Mouse (Mus musculus): ENCODE data around the gene Mmp8. TPM values are rescaled to one million over a fixed set of nuclear protein-coding genes. Genes with fewer than 3 reads are reported as not detected.

Gene Mmp8
- polyA plus RNA-seq, 1 experiment = 0.03 TPM

- Histone ChIP-seq H3K4me1 (ENCODE audit: control insufficient read depth, insufficient read depth, low read length) (no peaks in the 10 kb centered on the region), H3K27ac (ENCODE audit: insufficient read depth, low read depth, low read length) (no peak overlapping the region), H3K27me3 (replicated peaks; ENCODE audit: control insufficient read depth, insufficient read depth, low read length) (no peaks in the 10 kb centered on the region), H3K36me3 (ENCODE audit: control insufficient read depth, insufficient read depth, low read length) (no peaks in the 10 kb centered on the region), H3K4me3 (ENCODE audit: insufficient read depth, low read depth, low read length) (no peak overlapping the region)
- TF ChIP-seq CTCF (conservative IDR thresholded peaks at IDR 0.05; ENCODE audit: insufficient read depth, insufficient read length, low read depth, low read length) (no peak), POLR2A (IDR thresholded peaks at IDR 0.05; ENCODE audit: low read depth, low read length) (no peak)
- DNase-seq = peak; percentile 34
- WGBS = 27% methylated on average over 1 of the region's 1 CpGs
Measured at GRCm38 (mm10) chr9:7545471-7545870, 12.8 kb upstream of the Mmp8 start.

DNA sequence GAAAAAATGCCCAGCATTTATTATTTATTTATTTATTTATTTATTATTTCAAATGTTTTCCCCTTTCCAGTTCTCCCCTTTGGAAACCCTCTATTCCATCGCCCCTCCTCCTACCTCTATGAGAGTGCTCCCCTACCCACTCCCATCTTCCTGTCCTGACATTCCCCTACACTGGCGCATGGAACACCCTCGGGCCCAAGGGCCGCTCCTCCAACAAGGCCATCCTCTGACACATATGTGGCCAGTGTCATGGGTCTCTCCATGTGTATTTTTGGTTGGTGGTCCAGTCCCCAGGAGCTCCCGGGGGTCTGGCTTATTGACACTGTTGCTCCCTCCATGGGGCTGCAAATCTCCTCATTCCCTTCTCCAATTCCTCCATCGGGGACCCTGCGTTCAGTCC is 12.3 kb upstream of the Mmp8 start:
- Histone ChIP-seq H3K36me3 (ENCODE audit: control insufficient read depth, insufficient read depth, low read length) (no peaks in the 10 kb centered on the region), H3K4me1 (ENCODE audit: control insufficient read depth, insufficient read depth, low read length) (no peaks in the 10 kb centered on the region), H3K27ac (ENCODE audit: insufficient read depth, low read depth, low read length) (no peak overlapping the region), H3K4me3 (ENCODE audit: insufficient read depth, low read depth, low read length) (no peak overlapping the region), H3K27me3 (replicated peaks; ENCODE audit: control insufficient read depth, insufficient read depth, low read length) (no peaks in the 10 kb centered on the region)
- DNase-seq = no peak
- 92% methylated on average over 7 of the region's 7 CpGs for WGBS
- TF ChIP-seq POLR2A (IDR thresholded peaks at IDR 0.05; ENCODE audit: low read depth, low read length) (no peak), CTCF (conservative IDR thresholded peaks at IDR 0.05; ENCODE audit: insufficient read depth, insufficient read length, low read depth, low read length) (no peak)

GRCm38 (mm10) chr9:7551943-7552342 is 6.3 kb upstream of the Mmp8 start:
- Histone ChIP-seq H3K27ac (ENCODE audit: insufficient read depth, low read depth, low read length) (no peak overlapping the region), H3K36me3 (ENCODE audit: control insufficient read depth, insufficient read depth, low read length) (no peaks in the 10 kb centered on the region), H3K27me3 (replicated peaks; ENCODE audit: control insufficient read depth, insufficient read depth, low read length) (no peaks in the 10 kb centered on the region), H3K4me3 (ENCODE audit: insufficient read depth, low read depth, low read length) (no peak overlapping the region), H3K4me1 (ENCODE audit: control insufficient read depth, insufficient read depth, low read length) (no peaks in the 10 kb centered on the region)
- TF ChIP-seq CTCF (conservative IDR thresholded peaks at IDR 0.05; ENCODE audit: insufficient read depth, insufficient read length, low read depth, low read length) = no peak
- no peak for TF ChIP-seq POLR2A (IDR thresholded peaks at IDR 0.05; ENCODE audit: low read depth, low read length)
- no peak for DNase-seq

DNA sequence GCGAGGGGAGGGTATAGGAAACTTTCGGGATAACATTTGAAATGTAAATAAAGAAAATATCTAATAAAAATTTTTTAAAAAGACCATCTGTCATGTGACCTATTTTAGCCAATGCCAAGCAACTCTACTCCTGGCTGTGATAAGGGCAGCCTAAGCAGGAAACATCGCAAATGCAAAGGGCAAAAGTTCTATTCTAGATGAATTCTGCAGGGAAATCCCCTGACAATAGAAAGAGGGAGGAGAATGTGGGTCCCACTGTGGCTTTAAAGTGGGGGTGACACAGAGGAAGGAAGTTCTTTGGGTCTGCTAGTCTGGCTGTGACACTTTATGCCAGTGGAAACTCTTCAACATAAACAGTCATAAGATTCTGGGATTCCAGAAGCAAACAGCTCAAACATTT is 4.7 kb upstream of the Mmp8 start:
- Histone ChIP-seq H3K27me3 (replicated peaks; ENCODE audit: control insufficient read depth, insufficient read depth, low read length) (no peaks in the 10 kb centered on the region), H3K27ac (ENCODE audit: insufficient read depth, low read depth, low read length) (no peak overlapping the region), H3K36me3 (ENCODE audit: control insufficient read depth, insufficient read depth, low read length) (no peaks in the 10 kb centered on the region), H3K4me3 (ENCODE audit: insufficient read depth, low read depth, low read length) (no peak overlapping the region), H3K4me1 (ENCODE audit: control insufficient read depth, insufficient read depth, low read length) (no peaks in the 10 kb centered on the region)
- no peak for TF ChIP-seq POLR2A (IDR thresholded peaks at IDR 0.05; ENCODE audit: low read depth, low read length)
- TF ChIP-seq CTCF (conservative IDR thresholded peaks at IDR 0.05; ENCODE audit: insufficient read depth, insufficient read length, low read depth, low read length) = no peak
- no peak for DNase-seq
- WGBS = 69% methylated on average over 3 of the region's 3 CpGs

GRCm38 (mm10) chr9:7554382-7554781 is 3.9 kb upstream of the Mmp8 start:
- Histone ChIP-seq H3K36me3 (ENCODE audit: control insufficient read depth, insufficient read depth, low read length) (no peaks in the 10 kb centered on the region), H3K4me1 (ENCODE audit: control insufficient read depth, insufficient read depth, low read length) (no peaks in the 10 kb centered on the region), H3K4me3 (ENCODE audit: insufficient read depth, low read depth, low read length) (no peak overlapping the region), H3K27me3 (replicated peaks; ENCODE audit: control insufficient read depth, insufficient read depth, low read length) (no peaks in the 10 kb centered on the region), H3K27ac (ENCODE audit: insufficient read depth, low read depth, low read length) (no peak overlapping the region)
- 34% methylated on average over 3 of the region's 3 CpGs for WGBS
- peak; percentile 33 for DNase-seq
- TF ChIP-seq POLR2A (IDR thresholded peaks at IDR 0.05; ENCODE audit: low read depth, low read length) (no peak), CTCF (conservative IDR thresholded peaks at IDR 0.05; ENCODE audit: insufficient read depth, insufficient read length, low read depth, low read length) (peak; percentile 28; the same call in 1 of the 2 replicates)

- 31% methylated on average over 4 of the region's 4 CpGs for whole genome bisulfite sequencing
- no peaks in the 10 kb centered on the region for H3K27me3 ChIP-seq (replicated peaks; ENCODE audit: control insufficient read depth, insufficient read depth, low read length)
- H3K4me3 ChIP-seq (ENCODE audit: insufficient read depth, low read depth, low read length) = no peak overlapping the region
- H3K4me1 ChIP-seq (ENCODE audit: control insufficient read depth, insufficient read depth, low read length) = no peaks in the 10 kb centered on the region
- H3K36me3 ChIP-seq (ENCODE audit: control insufficient read depth, insufficient read depth, low read length) = no peaks in the 10 kb centered on the region
- H3K27ac ChIP-seq (ENCODE audit: insufficient read depth, low read depth, low read length) = no peak overlapping the region
- DNase-seq = no peak
- TF ChIP-seq POLR2A (IDR thresholded peaks at IDR 0.05; ENCODE audit: low read depth, low read length) (no peak), CTCF (conservative IDR thresholded peaks at IDR 0.05; ENCODE audit: insufficient read depth, insufficient read length, low read depth, low read length) (no peak)
Measured at GRCm38 (mm10) chr9:7560026-7560425, 1.8 kb downstream of the Mmp8 start.

DNA sequence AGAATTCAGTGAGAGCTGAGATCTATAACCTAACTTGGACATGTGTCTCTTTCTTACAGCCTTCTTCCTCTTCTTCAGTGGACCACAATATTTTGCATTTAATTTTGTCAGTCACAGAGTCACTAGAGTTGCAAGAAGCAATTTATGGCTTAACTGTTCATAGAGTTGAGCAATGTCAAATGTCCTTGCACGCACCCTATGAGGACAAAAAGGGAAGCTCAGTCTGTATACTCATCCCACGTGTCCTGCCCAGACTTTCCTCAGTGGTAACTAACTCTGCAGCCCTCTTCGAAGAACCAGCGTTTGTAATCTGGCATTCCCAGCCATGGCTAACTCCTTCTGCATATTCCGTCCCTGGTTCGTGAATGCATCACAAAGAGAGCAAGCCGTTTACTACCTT is 9.1 kb downstream of the Mmp8 start:
- no peaks in the 10 kb centered on the region for H3K27me3 ChIP-seq (replicated peaks; ENCODE audit: control insufficient read depth, insufficient read depth, low read length)
- no peaks in the 10 kb centered on the region for H3K4me1 ChIP-seq (ENCODE audit: control insufficient read depth, insufficient read depth, low read length)
- TF ChIP-seq POLR2A (IDR thresholded peaks at IDR 0.05; ENCODE audit: low read depth, low read length) (no peak), CTCF (conservative IDR thresholded peaks at IDR 0.05; ENCODE audit: insufficient read depth, insufficient read length, low read depth, low read length) (no peak)
- no peaks in the 10 kb centered on the region for H3K36me3 ChIP-seq (ENCODE audit: control insufficient read depth, insufficient read depth, low read length)
- 56% methylated on average over 7 of the region's 7 CpGs for WGBS
- no peak overlapping the region for H3K27ac ChIP-seq (ENCODE audit: insufficient read depth, low read depth, low read length)
- no peak for DNase-seq
- no peak overlapping the region for H3K4me3 ChIP-seq (ENCODE audit: insufficient read depth, low read depth, low read length)

- no peaks in the 10 kb centered on the region for H3K27me3 ChIP-seq (replicated peaks; ENCODE audit: control insufficient read depth, insufficient read depth, low read length)
- no peak overlapping the region for H3K4me3 ChIP-seq (ENCODE audit: insufficient read depth, low read depth, low read length)
- TF ChIP-seq POLR2A (IDR thresholded peaks at IDR 0.05; ENCODE audit: low read depth, low read length) (no peak), CTCF (conservative IDR thresholded peaks at IDR 0.05; ENCODE audit: insufficient read depth, insufficient read length, low read depth, low read length) (no peak)
- no peaks in the 10 kb centered on the region for H3K36me3 ChIP-seq (ENCODE audit: control insufficient read depth, insufficient read depth, low read length)
- 46% methylated on average over 2 of the region's 2 CpGs for WGBS
- H3K27ac ChIP-seq (ENCODE audit: insufficient read depth, low read depth, low read length) = no peak overlapping the region
- H3K4me1 ChIP-seq (ENCODE audit: control insufficient read depth, insufficient read depth, low read length) = no peaks in the 10 kb centered on the region
- no peak for DNase-seq
Measured at GRCm38 (mm10) chr9:7567923-7568322, 9.7 kb downstream of the Mmp8 start.
